Mouse (Mus musculus) bone marrow macrophage, adult 2 months (primary cell): ENCODE data around the gene Cops8.

Experiments used
- CTCF ChIP-seq: IDR thresholded peaks from 2 replicates; pipeline ENCODE4 v1.5.1; 2012; ENCODE audit warnings: low read depth, mild to moderate bottlenecking, low read length, moderate library complexity
- POLR2A ChIP-seq: IDR thresholded peaks from 2 replicates; pipeline ENCODE4 v1.6.1; 2012; ENCODE audit warnings: mild to moderate bottlenecking, low read depth, low read length, borderline replicate concordance

GRCm38 (mm10) chr1:90617258-90617657 is 14.5 kb downstream of the Cops8 start:
- TF ChIP-seq CTCF, result no peak
- TF ChIP-seq POLR2A, result no peak
